Mouse (Mus musculus): ENCODE measurements around the gene Ralbp1.

DNA sequence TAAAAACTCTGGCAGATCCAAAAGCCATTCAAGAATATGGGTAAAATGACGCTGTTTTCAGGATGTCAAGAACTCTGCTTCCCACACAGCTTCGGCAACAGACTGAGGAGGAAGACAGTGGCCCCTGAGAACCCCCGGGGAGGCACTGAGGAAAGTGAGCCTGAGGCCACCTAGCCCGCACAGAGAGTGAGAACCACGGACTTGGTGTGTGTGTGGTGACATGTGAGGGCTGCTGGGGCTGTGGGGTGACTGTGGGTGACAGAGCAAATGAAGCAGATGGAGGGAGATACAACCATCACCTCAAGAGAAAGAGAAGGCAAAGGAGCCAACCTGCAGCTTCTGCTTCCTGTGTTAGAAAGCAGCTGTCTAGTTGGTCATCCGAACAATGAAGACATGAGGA is 13.5 kb downstream of the Ralbp1 start:
- no peak for TF ChIP-seq CTCF (IDR thresholded peaks at IDR 0.05; ENCODE audit: borderline replicate concordance, insufficient read depth, low read length)
- no peak for TF ChIP-seq POLR2A (IDR thresholded peaks at IDR 0.05; ENCODE audit: low read depth, low read length)
